Mouse (Mus musculus) hindbrain, embryonic 10.5 days (tissue): Measurements from ENCODE around the gene Abcc9. TPM values are rescaled to one million over a fixed set of nuclear protein-coding genes. Genes with fewer than 3 reads are reported as not detected.

ENCODE experiments used
- DNase-seq: peaks from one replicate; pipeline ENCODE4 v3.0.0-alpha.2; 2017; ENCODE audit warnings: low spot score
- H3K27ac ChIP-seq: fragments of 300-500 bp; sonication (generic); 2 replicates; pipeline ENCODE4 v1.5.1; 2016; ENCODE audit warnings: mild to moderate bottlenecking, moderate library complexity
- H3K27me3 ChIP-seq: fragments of 300-500 bp; sonication (generic); 2 replicates; pipeline ENCODE4 v1.6.1; 2016; ENCODE audit warnings: mild to moderate bottlenecking; ENCODE audit not compliant: poor library complexity, insufficient read depth, severe bottlenecking
- H3K36me3 ChIP-seq: fragments of 300-500 bp; sonication (generic); 2 replicates; pipeline ENCODE4 v1.6.1; 2016; ENCODE audit warnings: mild to moderate bottlenecking, moderate library complexity
- H3K4me1 ChIP-seq: fragments of 300-500 bp; sonication (generic); replicated peaks from 2 replicates; pipeline ENCODE4 v1.6.1; 2016; ENCODE audit warnings: mild to moderate bottlenecking
- H3K4me3 ChIP-seq: fragments of 300-500 bp; sonication (generic); 2 replicates; pipeline ENCODE4 v1.5.1; 2016; ENCODE audit warnings: mild to moderate bottlenecking, moderate library complexity
- H3K9me3 ChIP-seq: fragments of 300-500 bp; sonication (generic); 2 replicates; pipeline ENCODE4 v1.6.1; 2016; ENCODE audit warnings: mild to moderate bottlenecking, moderate library complexity
- WGBS: fragments of 180-500 bp; shearing (Covaris S2); methylation state at CpG from one replicate; pipeline ENCODE4 v1.1.7; 2016; 5-methylcytosine and 5-hydroxymethylcytosine counted together
- polyA plus RNA-seq: library from polyadenylated mRNA; unstranded; fragments of >200 nt; fragmentation: Nextera tagmentation; extraction: Ambion mirVana; gene quantifications from 2 replicates; pipeline ENCODE4 v1.2.1, GENCODE M21; 2016

The Abcc9 gene
- polyA plus RNA-seq, 1 experiment from 2014 or later: 1.5 TPM

DNA sequence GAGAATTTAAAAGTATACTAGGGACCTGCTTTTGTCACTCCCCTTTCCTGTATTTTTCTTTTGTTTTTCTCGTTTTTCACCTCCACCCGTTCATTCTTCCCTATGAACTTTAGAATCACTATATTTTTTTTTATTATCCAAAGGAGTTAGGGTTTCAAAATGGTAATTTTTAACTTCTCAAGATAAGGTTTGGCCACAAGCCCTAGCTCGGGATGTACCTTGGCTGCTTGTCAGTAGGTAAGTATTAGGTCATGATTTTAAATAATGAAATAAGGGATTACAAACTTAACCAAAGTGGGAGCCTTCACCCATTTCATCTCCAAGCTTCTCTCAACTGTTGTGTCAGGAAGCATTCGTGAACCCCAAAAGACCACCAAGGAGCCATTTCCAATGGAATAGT is 23.9 kb upstream of the Abcc9 start:
- Histone ChIP-seq H3K36me3 (no peaks in the 10 kb centered on the region), H3K9me3 (peaks cover 4% of the 10 kb centered on the region; the same call in 1 of the 2 replicates), H3K4me1 (no peaks in the 10 kb centered on the region), H3K27ac (no peak overlapping the region), H3K4me3 (no peak overlapping the region), H3K27me3 (no peaks in the 10 kb centered on the region)
- 92% methylated on average over 4 of the region's 4 CpGs for WGBS
- DNase-seq: no peak

DNA sequence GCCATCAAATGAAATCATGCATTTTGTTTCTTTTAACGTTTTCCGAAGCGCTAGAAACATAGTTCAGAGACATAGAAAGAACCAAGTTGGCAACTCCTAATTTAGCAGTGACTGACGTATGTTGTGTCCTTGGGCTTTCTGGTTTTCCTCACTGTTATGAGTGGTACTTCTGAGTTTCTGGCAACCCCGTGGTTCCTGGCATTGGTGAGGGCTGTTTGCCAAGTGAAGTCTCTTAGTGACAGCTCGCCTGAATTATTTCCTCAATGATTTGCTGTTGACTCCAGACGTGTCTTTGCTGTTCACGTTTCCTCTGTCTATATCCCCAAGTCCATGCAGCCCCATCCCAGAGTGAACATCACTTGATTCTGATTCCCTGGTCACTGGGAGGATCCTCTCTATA is 19.6 kb upstream of the Abcc9 start:
- no peak for DNase-seq
- Histone ChIP-seq H3K4me3 (no peak overlapping the region), H3K4me1 (no peaks in the 10 kb centered on the region), H3K27me3 (no peaks in the 10 kb centered on the region), H3K27ac (no peak overlapping the region), H3K36me3 (no peaks in the 10 kb centered on the region), H3K9me3 (peaks cover 4% of the 10 kb centered on the region; the same call in 1 of the 2 replicates)
- 91% methylated on average over 8 of the region's 8 CpGs for WGBS

DNA sequence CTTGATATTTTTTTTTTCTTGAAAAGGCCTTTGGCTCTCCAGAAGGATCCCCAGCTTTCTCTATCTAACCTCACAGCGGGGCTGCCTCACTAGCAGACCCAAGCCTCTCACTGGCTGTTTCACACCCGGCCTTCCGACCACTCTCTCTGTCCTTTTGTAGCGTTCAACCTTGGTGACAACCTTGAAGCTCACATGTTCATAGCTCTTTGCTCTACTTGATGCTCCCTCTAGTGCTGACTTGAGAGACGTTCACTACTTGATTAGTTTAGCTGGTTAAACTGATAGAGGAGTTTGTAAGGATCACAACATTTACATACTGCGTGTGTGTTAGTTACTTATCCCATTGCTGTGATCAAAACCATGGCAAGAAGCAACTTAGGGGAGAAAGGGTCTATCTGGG is 18.5 kb upstream of the Abcc9 start:
- H3K36me3 ChIP-seq: no peaks in the 10 kb centered on the region
- H3K4me3 ChIP-seq: no peak overlapping the region
- no peak for DNase-seq
- H3K4me1 ChIP-seq: no peaks in the 10 kb centered on the region
- no peaks in the 10 kb centered on the region for H3K27me3 ChIP-seq
- WGBS: 70% methylated on average over 6 of the region's 6 CpGs
- peaks cover 4% of the 10 kb centered on the region; the same call in 1 of the 2 replicates for H3K9me3 ChIP-seq
- no peak overlapping the region for H3K27ac ChIP-seq

DNA sequence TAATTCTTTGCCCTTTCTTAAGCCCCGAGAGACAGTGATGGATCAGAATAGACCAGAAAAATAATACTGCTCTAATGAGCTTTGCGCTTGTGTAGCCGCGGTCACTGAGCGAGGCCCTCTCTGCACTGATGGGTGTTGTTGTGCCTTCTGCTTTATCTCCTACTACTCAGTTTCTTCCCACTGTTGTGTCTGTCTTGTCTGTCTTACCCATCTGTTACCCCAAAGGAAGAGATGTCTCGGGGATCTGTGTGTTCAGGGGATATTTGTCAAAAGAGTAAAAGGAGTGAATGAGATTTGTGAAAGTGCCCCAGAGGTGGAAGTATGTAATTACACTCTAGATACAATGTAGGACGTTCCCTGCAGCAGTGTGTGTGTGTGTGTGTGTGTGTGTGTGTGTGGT is 16.1 kb upstream of the Abcc9 start:
- Histone ChIP-seq H3K4me3 (no peak overlapping the region), H3K4me1 (no peaks in the 10 kb centered on the region), H3K27me3 (no peaks in the 10 kb centered on the region), H3K9me3 (peaks cover 4% of the 10 kb centered on the region; the same call in 1 of the 2 replicates), H3K36me3 (no peaks in the 10 kb centered on the region), H3K27ac (no peak overlapping the region)
- whole genome bisulfite sequencing: 84% methylated on average over 7 of the region's 7 CpGs
- no peak for DNase-seq

DNA sequence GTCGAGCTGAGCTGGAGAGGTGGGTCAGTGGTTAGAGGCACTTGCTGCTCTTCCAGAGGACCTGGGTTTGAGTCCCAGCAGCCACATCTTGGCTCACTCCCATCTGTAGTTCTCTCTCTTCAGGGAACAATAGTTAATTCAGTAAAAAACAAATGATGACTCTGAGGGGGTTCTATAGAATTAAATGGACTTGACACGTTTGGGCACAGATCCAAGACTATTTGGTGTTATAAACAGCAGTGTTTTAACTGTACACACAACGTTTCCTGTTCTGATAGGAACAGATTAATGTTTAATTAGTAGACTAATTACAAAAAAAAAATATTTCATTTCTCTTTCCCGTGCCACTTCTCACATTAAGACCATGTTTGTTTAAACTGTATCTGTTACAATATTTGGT is 15.1 kb upstream of the Abcc9 start:
- no peak overlapping the region for H3K27ac ChIP-seq
- no peak for DNase-seq
- H3K4me3 ChIP-seq: no peak overlapping the region
- no peaks in the 10 kb centered on the region for H3K27me3 ChIP-seq
- H3K36me3 ChIP-seq: no peaks in the 10 kb centered on the region
- H3K9me3 ChIP-seq: no peaks in the 10 kb centered on the region
- H3K4me1 ChIP-seq: no peaks in the 10 kb centered on the region
- WGBS: 78% methylated on average over 4 of the region's 4 CpGs

DNA sequence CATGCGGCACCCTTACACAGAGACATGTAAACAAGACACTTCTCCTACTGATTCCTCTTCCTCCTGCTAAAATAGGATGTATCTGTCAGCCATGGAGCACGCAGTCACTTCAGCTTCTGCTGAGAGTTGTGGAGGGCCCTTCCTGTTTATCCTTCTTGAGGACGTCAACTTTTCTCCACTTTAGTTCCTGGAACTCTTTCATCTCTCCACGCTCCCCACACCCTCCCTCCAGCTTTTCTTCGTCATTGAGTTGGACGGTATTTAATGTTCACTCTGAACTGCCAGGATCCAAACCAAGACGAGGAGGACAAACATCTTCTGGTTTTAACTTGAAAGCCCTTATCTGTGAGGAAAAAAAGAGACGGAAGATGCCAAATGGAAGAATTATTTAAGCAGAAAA is 12.9 kb upstream of the Abcc9 start:
- Histone ChIP-seq H3K4me3 (no peak overlapping the region), H3K9me3 (no peaks in the 10 kb centered on the region), H3K36me3 (no peaks in the 10 kb centered on the region), H3K4me1 (no peaks in the 10 kb centered on the region), H3K27ac (no peak overlapping the region), H3K27me3 (no peaks in the 10 kb centered on the region)
- DNase-seq: no peak
- 85% methylated on average over 8 of the region's 8 CpGs for WGBS

DNA sequence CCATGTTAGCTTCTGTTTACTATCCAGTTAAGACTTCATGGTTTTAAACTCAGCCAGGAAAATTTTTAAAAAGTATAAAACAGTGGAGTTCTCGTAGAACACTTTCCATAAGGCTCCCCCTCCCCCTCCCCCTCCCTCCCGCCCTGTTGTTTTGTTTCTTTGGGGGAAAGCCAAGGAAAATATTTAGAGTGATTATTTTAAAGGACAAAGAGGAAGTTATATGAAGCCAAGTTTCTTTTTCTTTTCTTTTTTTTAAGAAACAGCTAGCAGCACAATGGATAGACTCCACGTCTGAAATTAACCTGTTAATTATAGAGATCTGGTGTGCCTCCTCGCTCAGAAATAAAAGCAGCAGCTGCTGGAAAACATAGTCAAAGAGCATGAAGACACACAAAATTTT is 9.0 kb upstream of the Abcc9 start:
- DNase-seq: no peak
- WGBS: 60% methylated on average over 4 of the region's 4 CpGs

DNA sequence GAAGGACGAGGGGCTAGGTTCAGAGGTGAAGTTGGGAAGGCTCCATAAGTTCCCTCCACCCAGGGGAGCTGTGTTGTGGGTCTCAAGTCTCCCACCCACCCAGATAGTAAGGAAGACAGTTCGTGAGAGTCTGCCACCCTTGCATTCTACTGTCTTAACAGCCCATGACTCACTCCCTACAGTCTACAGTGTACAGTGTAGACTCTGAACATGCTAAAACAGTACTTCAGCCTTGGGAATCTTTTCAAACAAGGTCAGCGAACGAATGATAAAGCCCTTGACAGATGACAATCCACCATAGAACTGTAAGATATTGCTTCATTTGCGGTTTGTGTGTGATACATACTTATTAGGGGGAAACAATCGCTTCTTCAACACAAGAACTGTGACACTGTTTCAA is 8.6 kb upstream of the Abcc9 start:
- Histone ChIP-seq H3K9me3 (no peaks in the 10 kb centered on the region), H3K4me3 (no peak overlapping the region), H3K27ac (no peak overlapping the region), H3K27me3 (no peaks in the 10 kb centered on the region), H3K4me1 (no peaks in the 10 kb centered on the region), H3K36me3 (no peaks in the 10 kb centered on the region)
- 86% methylated on average over 6 of the region's 6 CpGs for WGBS
- DNase-seq: no peak

More for the DNA sequence above, 9.0 kb upstream of the Abcc9 start:
- no peaks in the 10 kb centered on the region for H3K4me1 ChIP-seq
- H3K9me3 ChIP-seq: no peaks in the 10 kb centered on the region
- H3K4me3 ChIP-seq: no peak overlapping the region
- no peaks in the 10 kb centered on the region for H3K36me3 ChIP-seq
- H3K27ac ChIP-seq: no peak overlapping the region
- no peaks in the 10 kb centered on the region for H3K27me3 ChIP-seq

DNA sequence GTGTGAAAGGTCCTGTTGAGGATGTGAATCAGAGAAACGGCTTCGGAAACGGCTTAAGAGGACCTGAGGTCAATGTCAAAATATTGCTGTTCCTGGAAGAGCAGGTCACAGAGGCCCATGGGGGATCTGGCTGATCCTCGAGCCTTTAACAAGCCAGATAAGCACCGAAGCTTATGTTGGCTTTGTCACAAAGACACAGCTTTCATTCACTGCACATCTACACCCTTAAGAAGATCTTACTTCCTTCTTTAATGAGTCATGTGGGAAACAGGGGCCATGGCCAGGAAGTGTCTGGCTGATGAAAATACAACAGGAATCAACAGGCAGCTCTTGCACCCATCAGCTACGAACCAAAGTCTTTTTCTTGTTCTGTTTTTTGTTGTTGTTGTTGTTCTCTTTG is 6.3 kb upstream of the Abcc9 start:
- no peak overlapping the region for H3K4me3 ChIP-seq
- H3K9me3 ChIP-seq: no peaks in the 10 kb centered on the region
- no peak for DNase-seq
- no peaks in the 10 kb centered on the region for H3K36me3 ChIP-seq
- no peak overlapping the region for H3K27ac ChIP-seq
- no peaks in the 10 kb centered on the region for H3K27me3 ChIP-seq
- no peaks in the 10 kb centered on the region for H3K4me1 ChIP-seq
- 86% methylated on average over 6 of the region's 6 CpGs for WGBS

DNA sequence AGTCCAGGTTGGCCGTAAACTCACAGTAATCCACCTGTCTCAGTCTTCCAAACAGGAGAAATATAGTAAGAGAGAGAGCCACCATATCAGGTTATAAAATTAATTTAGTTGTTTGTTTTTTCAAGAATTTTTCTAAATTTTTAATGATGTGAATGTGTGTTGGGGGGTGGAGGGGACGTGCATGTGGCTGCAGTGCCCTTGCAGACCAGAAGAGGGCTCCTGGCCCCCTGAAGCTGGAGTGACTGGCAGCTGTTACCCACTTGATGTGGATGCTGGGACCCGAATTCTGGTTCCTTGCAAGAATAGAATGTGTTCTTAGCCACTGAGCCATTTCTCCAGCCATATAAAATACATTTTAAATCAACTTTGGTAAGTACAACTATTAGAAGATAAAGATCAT is 4.6 kb upstream of the Abcc9 start:
- Histone ChIP-seq H3K9me3 (no peaks in the 10 kb centered on the region), H3K4me3 (no peak overlapping the region), H3K27ac (no peak overlapping the region), H3K4me1 (peaks cover 9% of the 10 kb centered on the region; the same call in 1 of the 2 replicates), H3K27me3 (no peaks in the 10 kb centered on the region), H3K36me3 (no peaks in the 10 kb centered on the region)
- 74% methylated on average over 3 of the region's 3 CpGs for WGBS
- DNase-seq: no peak

DNA sequence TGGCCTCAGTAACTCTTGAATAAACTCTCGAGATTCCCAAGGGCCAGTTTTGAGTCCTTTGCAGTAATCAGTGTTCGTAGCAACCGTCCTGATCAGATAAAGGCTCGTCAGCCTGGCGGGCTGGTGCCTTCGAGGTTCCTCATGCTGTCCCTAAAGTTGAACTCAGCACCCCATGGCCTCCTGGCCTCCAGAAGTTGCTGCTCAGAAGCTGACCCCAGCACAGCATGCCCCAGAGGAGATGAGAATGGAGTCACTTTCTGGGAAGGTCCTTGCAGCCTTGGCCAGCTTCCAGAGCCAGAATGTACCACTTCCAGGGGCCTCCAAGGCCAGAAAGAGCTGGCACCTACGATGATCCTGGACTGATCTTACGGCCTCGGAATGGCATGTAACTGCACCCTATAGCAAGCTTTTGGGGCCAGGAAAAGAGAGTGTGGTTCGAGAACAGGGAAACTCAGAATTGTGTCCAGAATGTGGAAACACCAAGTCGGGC is 1.4 kb upstream of the Abcc9 start:
- peaks cover 5% of the 10 kb centered on the region for H3K27me3 ChIP-seq
- no peak overlapping the region for H3K4me3 ChIP-seq
- 80% methylated on average over 11 of the region's 11 CpGs for WGBS
- H3K36me3 ChIP-seq: no peaks in the 10 kb centered on the region
- H3K4me1 ChIP-seq: peaks cover 9% of the 10 kb centered on the region; the same call in 1 of the 2 replicates
- no peak overlapping the region for H3K27ac ChIP-seq
- H3K9me3 ChIP-seq: no peaks in the 10 kb centered on the region
- DNase-seq: no peak

DNA sequence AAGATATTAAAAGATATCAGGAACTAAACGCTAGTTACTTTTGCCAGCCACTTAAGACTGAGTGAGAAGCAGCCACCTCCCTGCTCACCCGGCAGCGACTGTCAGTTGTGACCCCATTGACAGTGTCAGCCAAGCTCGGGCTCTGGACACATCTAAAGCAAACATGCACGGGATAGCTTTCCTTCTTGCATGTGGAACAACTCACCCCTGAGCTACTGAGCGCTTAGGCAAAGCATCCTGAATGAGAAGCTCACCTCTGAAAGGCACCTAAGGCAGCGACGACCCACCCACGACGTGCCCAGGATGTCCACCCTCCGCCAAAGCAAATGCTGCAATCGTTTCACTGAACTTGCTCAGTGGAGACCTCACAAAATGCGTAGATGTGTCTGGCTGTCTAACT is 954 bp downstream of the Abcc9 start:
- H3K4me1 ChIP-seq: peaks cover 9% of the 10 kb centered on the region; the same call in 1 of the 2 replicates
- no peak for DNase-seq
- H3K27me3 ChIP-seq: peaks cover 5% of the 10 kb centered on the region
- WGBS: 69% methylated on average over 13 of the region's 13 CpGs
- H3K9me3 ChIP-seq: no peaks in the 10 kb centered on the region
- no peak overlapping the region for H3K4me3 ChIP-seq
- H3K27ac ChIP-seq: no peak overlapping the region
- no peaks in the 10 kb centered on the region for H3K36me3 ChIP-seq

DNA sequence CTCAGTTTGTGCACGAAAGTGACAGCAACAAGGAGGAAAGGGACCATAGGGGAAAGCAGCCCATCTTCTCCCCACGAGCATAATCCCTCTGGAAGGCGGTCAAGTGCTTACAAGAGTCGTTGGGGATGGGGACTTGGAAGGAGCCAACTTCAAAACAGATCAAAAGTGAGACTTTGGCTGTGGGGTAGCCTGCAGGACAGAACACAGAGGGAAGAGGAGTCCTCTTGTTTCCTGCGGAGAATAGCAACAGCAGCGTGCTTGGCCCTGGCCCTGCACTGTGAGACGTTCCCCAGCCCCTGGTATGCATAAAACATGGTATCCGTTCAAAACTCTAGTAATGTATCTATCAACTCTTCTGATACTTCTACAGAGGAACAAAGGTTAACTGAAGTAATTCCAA is 1.4 kb downstream of the Abcc9 start:
- no peaks in the 10 kb centered on the region for H3K36me3 ChIP-seq
- no peak overlapping the region for H3K27ac ChIP-seq
- H3K4me1 ChIP-seq: peaks cover 9% of the 10 kb centered on the region; the same call in 1 of the 2 replicates
- DNase-seq: no peak
- no peak overlapping the region for H3K4me3 ChIP-seq
- no peaks in the 10 kb centered on the region for H3K9me3 ChIP-seq
- H3K27me3 ChIP-seq: peaks cover 5% of the 10 kb centered on the region
- WGBS: 66% methylated on average over 8 of the region's 8 CpGs

DNA sequence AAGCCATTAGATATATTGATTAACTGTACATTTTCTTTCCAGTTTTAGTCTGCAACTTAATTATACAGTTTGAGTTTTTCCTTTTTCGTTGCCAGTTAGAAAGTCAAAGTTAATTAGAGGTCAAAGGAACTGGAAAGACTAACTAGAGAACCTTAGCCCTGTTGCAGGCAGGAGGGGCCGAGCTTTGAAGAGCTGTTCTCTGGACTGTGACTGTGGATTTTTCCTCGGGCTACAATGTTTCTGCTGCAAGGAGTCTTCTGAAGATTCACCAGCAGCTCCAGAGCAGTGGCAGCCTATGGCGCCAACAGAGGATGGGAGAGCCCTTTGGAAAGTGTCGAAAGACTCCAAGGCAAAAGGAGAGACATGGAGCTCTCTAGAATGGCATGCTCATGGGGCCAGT is 10.0 kb downstream of the Abcc9 start:
- no peak for DNase-seq
- WGBS: 74% methylated on average over 5 of the region's 5 CpGs
- no peaks in the 10 kb centered on the region for H3K4me1 ChIP-seq
- H3K9me3 ChIP-seq: no peaks in the 10 kb centered on the region
- no peak overlapping the region for H3K27ac ChIP-seq
- H3K36me3 ChIP-seq: no peaks in the 10 kb centered on the region
- no peak overlapping the region for H3K4me3 ChIP-seq
- H3K27me3 ChIP-seq: no peaks in the 10 kb centered on the region
